7 mouse cellular contexts compared by ENCODE assay signal in genomic region chr17:26675845-26676244, GRCm38 (mm10). TPM values are rescaled to one million over a fixed set of nuclear protein-coding genes. Genes with fewer than 3 reads are reported as not detected.
DNase-seq lines count a peak whose midpoint lies in the region; ATAC-seq and TF ChIP-seq lines count a peak whose summit lies in the region.

No protein-coding gene starts in this region.

- peaks cover 7% of the 10 kb centered on the region for H3K4me1 ChIP-seq in liver, adult 2 months (ENCODE audit: control insufficient read depth, insufficient read depth, low read length)
- peaks cover 26% of the 10 kb centered on the region for H3K4me1 ChIP-seq in embryonic facial prominence, embryonic 15.5 days
- no peaks in the 10 kb centered on the region for H3K4me1 ChIP-seq in intestine, postnatal 0 days (replicated peaks; ENCODE audit: control insufficient read depth, insufficient read depth, low read length)
- peaks cover 24% of the 10 kb centered on the region for H3K4me1 ChIP-seq in neural tube, embryonic 14.5 days (ENCODE audit: control insufficient read depth, insufficient read depth, low read length)

- H3K4me2 ChIP-seq in embryonic facial prominence, embryonic 15.5 days (replicated peaks), result peak overlapping the region; percentile 65
- peak overlapping the region; percentile 75 for H3K4me2 ChIP-seq in intestine, postnatal 0 days (replicated peaks; ENCODE audit: low read depth)
- H3K4me2 ChIP-seq in neural tube, embryonic 14.5 days (ENCODE audit: low read depth, low read length), result peak overlapping the region; percentile 84

- peaks cover 30% of the 10 kb centered on the region for H3K79me2 ChIP-seq in liver, adult 2 months (ENCODE audit: control insufficient read depth, insufficient read depth, low read length)

- ATAC-seq in embryonic facial prominence, embryonic 15.5 days (ENCODE audit: insufficient number of reproducible peaks, low FRiP score, low TSS enrichment, low read depth), result no peak
- peak; percentile 12; the same call in 1 of the 2 replicates for ATAC-seq in intestine, postnatal 0 days
- ATAC-seq in neural tube, embryonic 14.5 days (ENCODE audit: low read depth), result peak; percentile 67

- peak overlapping the region; percentile 94; the same call in 1 of the 2 replicates for H3K4me3 ChIP-seq in liver, adult 2 months (ENCODE audit: insufficient read depth, low read depth, low read length)
- peak overlapping the region; percentile 94 for H3K4me3 ChIP-seq in embryonic facial prominence, embryonic 15.5 days (replicated peaks)
- H3K4me3 ChIP-seq in intestine, postnatal 0 days (ENCODE audit: low read depth, low read length), result peak overlapping the region; percentile 94
- peak overlapping the region; percentile 60 for H3K4me3 ChIP-seq in neural tube, embryonic 14.5 days (ENCODE audit: low read depth, low read length)

- DNase-seq in liver, adult 2 months (ENCODE audit: extremely low read depth, low read depth, low spot score), result no peak
- no peak for DNase-seq in liver
- no peak for DNase-seq in cerebellum, adult 9-11 months
- DNase-seq in adrenal gland, postnatal 4 days (ENCODE audit: low spot score in 2 of 2), result no peak

- TF ChIP-seq POLR2A in liver, adult 2 months (IDR thresholded peaks at IDR 0.05; ENCODE audit: extremely low read depth, insufficient read depth, low read length), result no peak

- H3K27ac ChIP-seq in liver, adult 2 months (replicated peaks; ENCODE audit: insufficient read depth, low read depth, low read length), result no peak overlapping the region
- peak overlapping the region; percentile 94 for H3K27ac ChIP-seq in embryonic facial prominence, embryonic 15.5 days (replicated peaks)
- H3K27ac ChIP-seq in intestine, postnatal 0 days (ENCODE audit: low read depth, low read length), result no peak overlapping the region
- peak overlapping the region; percentile 52; the same call in 1 of the 2 replicates for H3K27ac ChIP-seq in neural tube, embryonic 14.5 days (ENCODE audit: low read depth, low read length)

- no peak overlapping the region for H3K9ac ChIP-seq in liver, adult 2 months (ENCODE audit: low read depth, low read length)
- H3K9ac ChIP-seq in embryonic facial prominence, embryonic 15.5 days, result no peak overlapping the region
- no peak overlapping the region; the same call in 1 of the 2 replicates for H3K9ac ChIP-seq in intestine, postnatal 0 days (ENCODE audit: low read depth, low read length)
- H3K9ac ChIP-seq in neural tube, embryonic 14.5 days (replicated peaks; ENCODE audit: low read depth, low read length), result no peak overlapping the region

- H3K9me3 ChIP-seq in embryonic facial prominence, embryonic 15.5 days (replicated peaks), result no peaks in the 10 kb centered on the region
- no peaks in the 10 kb centered on the region for H3K9me3 ChIP-seq in intestine, postnatal 0 days (ENCODE audit: control insufficient read depth)
- H3K9me3 ChIP-seq in neural tube, embryonic 14.5 days (ENCODE audit: control insufficient read depth, low read length), result no peaks in the 10 kb centered on the region

- H3K36me3 ChIP-seq in liver, adult 2 months (ENCODE audit: control insufficient read depth, insufficient read depth, low read length), result no peaks in the 10 kb centered on the region
- H3K36me3 ChIP-seq in embryonic facial prominence, embryonic 15.5 days, result no peaks in the 10 kb centered on the region; the same call in 1 of the 2 replicates
- peaks cover 3% of the 10 kb centered on the region; the same call in 1 of the 2 replicates for H3K36me3 ChIP-seq in intestine, postnatal 0 days (ENCODE audit: control insufficient read depth, insufficient read depth)
- no peaks in the 10 kb centered on the region for H3K36me3 ChIP-seq in neural tube, embryonic 14.5 days (ENCODE audit: control insufficient read depth, insufficient read depth, low read length)

- 29% methylated on average over 7 of the region's 7 CpGs for WGBS in liver, adult 2 months
- 23% methylated on average over 7 of the region's 7 CpGs for WGBS in embryonic facial prominence, embryonic 15.5 days
- 22% methylated on average over 7 of the region's 7 CpGs for WGBS in intestine, postnatal 0 days
- whole genome bisulfite sequencing in neural tube, embryonic 14.5 days, result 24% methylated on average over 7 of the region's 7 CpGs

- TF ChIP-seq CTCF in liver, adult 2 months (IDR thresholded peaks at IDR 0.05; ENCODE audit: low read depth, low read length), result no peak
- no peak for TF ChIP-seq CTCF in intestine, postnatal 0 days (IDR thresholded peaks at IDR 0.05; ENCODE audit: low read depth)

- 0 out of 2 replicates have a peak, but pooled peaks cover 2% of the 10 kb centered on the region for H3K27me3 ChIP-seq in liver, adult 2 months (ENCODE audit: control insufficient read depth, insufficient read depth, low read length)
- H3K27me3 ChIP-seq in embryonic facial prominence, embryonic 15.5 days, result no peaks in the 10 kb centered on the region
- H3K27me3 ChIP-seq in intestine, postnatal 0 days (replicated peaks; ENCODE audit: control insufficient read depth, insufficient read depth, low read length), result 0 out of 2 replicates have a peak, but pooled peaks cover 4% of the 10 kb centered on the region
- no peaks in the 10 kb centered on the region for H3K27me3 ChIP-seq in neural tube, embryonic 14.5 days (ENCODE audit: control insufficient read depth, insufficient read depth, low read length)

RNA-seq across cellular contexts. Expression of gene Atp6v0e, which starts 12.8 kb away (rescaled TPM):
- total RNA-seq in liver, adult 2 months (2014; rRNA removed), result 104 and 108 TPM in 2 replicates
- polyA plus RNA-seq in liver, adult 2 months (2012; rRNA removed), result 122 and 131 TPM in 2 replicates
- polyA plus RNA-seq in embryonic facial prominence, embryonic 15.5 days (2015; fragmentation: Nextera tagmentation; extraction: Ambion mirVana), result 255 and 256 TPM in 2 replicates
- 523 and 571 TPM in 2 replicates for polyA plus RNA-seq in intestine, postnatal 0 days (2015; fragmentation: Nextera tagmentation; extraction: Ambion mirVana)
- 76.5 and 85.8 TPM in 2 replicates for polyA plus RNA-seq in neural tube, embryonic 14.5 days (2014; fragmentation: Nextera tagmentation; extraction: Ambion mirVana)
- 100 to 1,000 TPM; 141 to 142 TPM for total RNA-seq in adrenal gland, postnatal 4 days (2021)

RNA-seq across cellular contexts. Expression of gene Crebrf, which starts 39.6 kb away (rescaled TPM):
- 28.2 and 37.0 TPM in 2 replicates for total RNA-seq in liver, adult 2 months (2014; rRNA removed)
- 1.4 and 1.5 TPM in 2 replicates for polyA plus RNA-seq in liver, adult 2 months (2012; rRNA removed)
- 7.5 and 9.3 TPM in 2 replicates for polyA plus RNA-seq in embryonic facial prominence, embryonic 15.5 days (2015; fragmentation: Nextera tagmentation; extraction: Ambion mirVana)
- 13.5 and 15.1 TPM in 2 replicates for polyA plus RNA-seq in intestine, postnatal 0 days (2015; fragmentation: Nextera tagmentation; extraction: Ambion mirVana)
- polyA plus RNA-seq in neural tube, embryonic 14.5 days (2014; fragmentation: Nextera tagmentation; extraction: Ambion mirVana), result 9.1 and 15.1 TPM in 2 replicates
- 10 to 100 TPM; 47.5 to 51.9 TPM for total RNA-seq in adrenal gland, postnatal 4 days (2021)

Comparison
In these comparisons a context has a peak if more than half of its experiments do, and no peak if none do; other contexts are left out.
1. H3K27ac ChIP-seq: peak in embryonic facial prominence, embryonic 15.5 days (single experiment) and neural tube, embryonic 14.5 days (single experiment); none in liver, adult 2 months (single experiment) and intestine, postnatal 0 days (single experiment).
2. Peak in every context shown above with its lines, with median percentiles within 50 percentile points of each other: H3K4me3 ChIP-seq and H3K4me2 ChIP-seq.